Mouse (Mus musculus): ENCODE data around the gene Pimreg. TPM values are rescaled to one million over a fixed set of nuclear protein-coding genes. Genes with fewer than 3 reads are reported as not detected.

Gene Pimreg
- polyA plus RNA-seq, 1 experiment from 2014 or later, result 156 TPM

- Histone ChIP-seq H3K9ac (no peak overlapping the region), H3K27me3 (peaks cover 3% of the 10 kb centered on the region; the same call in 1 of the 2 replicates), H3K9me3 (no peaks in the 10 kb centered on the region), H3K4me2 (no peak overlapping the region), H3K4me1 (peaks cover 14% of the 10 kb centered on the region; the same call in 1 of the 2 replicates), H3K27ac (no peak overlapping the region), H3K4me3 (no peak overlapping the region), H3K36me3 (no peaks in the 10 kb centered on the region)
- WGBS, result 69% methylated on average over 4 of the region's 4 CpGs
- ATAC-seq (ENCODE audit: borderline replicate concordance, extremely low read depth, low FRiP score, low TSS enrichment), result no peak
These were observed 27.2 kb upstream of the Pimreg start for GRCm38 (mm10) chr11:72014674-72015073.

- Histone ChIP-seq H3K4me1 (peaks cover 1% of the 10 kb centered on the region; the same call in 1 of the 2 replicates), H3K9ac (no peak overlapping the region), H3K27me3 (no peaks in the 10 kb centered on the region; the same call in 1 of the 2 replicates), H3K36me3 (no peaks in the 10 kb centered on the region), H3K4me3 (no peak overlapping the region), H3K27ac (no peak overlapping the region), H3K9me3 (no peaks in the 10 kb centered on the region), H3K4me2 (no peak overlapping the region)
- WGBS, result 77% methylated on average over 13 of the region's 13 CpGs
- ATAC-seq (ENCODE audit: borderline replicate concordance, extremely low read depth, low FRiP score, low TSS enrichment), result no peak
These were observed 25.1 kb upstream of the Pimreg start for GRCm38 (mm10) chr11:72016518-72017252.

- Histone ChIP-seq H3K9me3 (no peaks in the 10 kb centered on the region), H3K4me2 (no peak overlapping the region), H3K36me3 (no peaks in the 10 kb centered on the region), H3K4me1 (no peaks in the 10 kb centered on the region), H3K27ac (no peak overlapping the region), H3K4me3 (no peak overlapping the region), H3K27me3 (no peaks in the 10 kb centered on the region; the same call in 1 of the 2 replicates), H3K9ac (no peak overlapping the region)
- 76% methylated on average over 9 of the region's 9 CpGs for WGBS
- ATAC-seq (ENCODE audit: borderline replicate concordance, extremely low read depth, low FRiP score, low TSS enrichment), result no peak
These were observed 24.6 kb upstream of the Pimreg start for GRCm38 (mm10) chr11:72017253-72017601.

GRCm38 (mm10) chr11:72021015-72021414, 20.8 kb upstream of the Pimreg start:
- H3K9ac ChIP-seq, result no peak overlapping the region
- no peaks in the 10 kb centered on the region for H3K36me3 ChIP-seq
- H3K9me3 ChIP-seq, result no peaks in the 10 kb centered on the region
- H3K4me2 ChIP-seq, result no peak overlapping the region
- no peak overlapping the region for H3K27ac ChIP-seq
- H3K27me3 ChIP-seq, result no peaks in the 10 kb centered on the region
- H3K4me3 ChIP-seq, result no peak overlapping the region
- no peak for ATAC-seq (ENCODE audit: borderline replicate concordance, extremely low read depth, low FRiP score, low TSS enrichment)
- H3K4me1 ChIP-seq, result no peaks in the 10 kb centered on the region
- WGBS, result 53% methylated on average over 4 of the region's 4 CpGs

DNA sequence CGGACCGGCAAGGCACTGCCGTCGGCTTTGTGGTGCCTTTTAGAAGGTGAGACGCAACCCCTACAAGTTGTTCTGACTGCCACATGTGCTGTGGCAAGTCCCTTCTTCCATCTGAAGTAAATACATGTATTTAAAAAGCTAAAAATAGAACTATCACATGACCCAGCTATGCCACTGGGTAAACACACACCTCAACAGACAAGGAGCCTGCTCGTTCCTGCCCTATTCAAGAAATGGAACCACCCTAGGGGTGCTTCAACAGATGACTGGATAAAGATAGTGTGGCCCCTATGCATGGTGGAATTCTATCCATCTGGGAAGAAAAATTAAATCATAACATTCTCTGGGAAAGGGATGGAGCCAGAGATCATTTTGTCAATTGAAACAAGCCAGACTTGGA, 19.0 kb upstream of the Pimreg start:
- Histone ChIP-seq H3K9ac (no peak overlapping the region), H3K27ac (no peak overlapping the region), H3K4me3 (no peak overlapping the region), H3K27me3 (0 out of 2 replicates have a peak, but pooled peaks cover 2% of the 10 kb centered on the region), H3K4me1 (no peaks in the 10 kb centered on the region), H3K9me3 (no peaks in the 10 kb centered on the region), H3K4me2 (no peak overlapping the region), H3K36me3 (no peaks in the 10 kb centered on the region)
- 63% methylated on average over 6 of the region's 6 CpGs for WGBS
- no peak for ATAC-seq (ENCODE audit: borderline replicate concordance, extremely low read depth, low FRiP score, low TSS enrichment)

- Histone ChIP-seq H3K9ac (no peak overlapping the region), H3K4me2 (no peak overlapping the region), H3K4me1 (no peaks in the 10 kb centered on the region), H3K36me3 (no peaks in the 10 kb centered on the region), H3K27me3 (0 out of 2 replicates have a peak, but pooled peaks cover 5% of the 10 kb centered on the region), H3K27ac (no peak overlapping the region), H3K9me3 (no peaks in the 10 kb centered on the region), H3K4me3 (no peak overlapping the region)
- 37% methylated on average over 10 of the region's 10 CpGs for WGBS
- no peak for ATAC-seq (ENCODE audit: borderline replicate concordance, extremely low read depth, low FRiP score, low TSS enrichment)
These were observed 18.3 kb upstream of the Pimreg start for GRCm38 (mm10) chr11:72023581-72023980.

DNA sequence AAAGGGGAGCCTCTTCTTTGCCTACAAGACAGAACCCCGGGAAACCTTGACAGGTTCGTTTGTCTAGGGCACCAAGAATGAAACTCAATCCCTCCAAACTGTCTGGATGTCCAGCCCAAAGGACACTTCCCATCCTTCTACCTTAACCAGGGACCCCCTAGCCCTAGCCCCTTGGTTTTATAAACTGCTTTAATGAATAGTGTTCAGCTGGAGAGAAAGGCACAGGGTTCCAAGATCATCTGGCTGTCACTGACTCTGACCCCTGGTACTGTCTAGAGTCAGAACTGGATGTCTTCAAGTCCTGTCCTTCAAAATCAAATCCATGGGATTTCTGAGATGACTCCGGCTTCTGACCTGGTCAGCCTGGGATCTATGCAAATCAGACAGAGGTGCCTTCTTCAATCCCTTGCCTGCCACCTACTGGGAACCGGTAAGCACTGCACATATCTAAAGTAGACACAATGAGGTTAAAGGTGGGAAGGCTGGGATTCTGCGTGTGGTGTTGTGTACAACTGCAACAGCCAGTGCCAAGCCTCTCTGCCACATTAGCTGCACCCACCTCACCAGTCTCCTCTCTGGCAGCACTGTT, 17.5 kb upstream of the Pimreg start:
- no peaks in the 10 kb centered on the region for H3K9me3 ChIP-seq
- H3K9ac ChIP-seq, result no peak overlapping the region
- peaks cover 5% of the 10 kb centered on the region; the same call in 1 of the 2 replicates for H3K27me3 ChIP-seq
- no peaks in the 10 kb centered on the region for H3K4me1 ChIP-seq
- ATAC-seq (ENCODE audit: borderline replicate concordance, extremely low read depth, low FRiP score, low TSS enrichment), result no peak
- H3K27ac ChIP-seq, result no peak overlapping the region
- H3K4me2 ChIP-seq, result no peak overlapping the region
- H3K4me3 ChIP-seq, result no peak overlapping the region
- 18% methylated on average over 5 of the region's 5 CpGs for WGBS
- H3K36me3 ChIP-seq, result no peaks in the 10 kb centered on the region

- Histone ChIP-seq H3K9ac (no peak overlapping the region), H3K27ac (no peak overlapping the region), H3K9me3 (no peaks in the 10 kb centered on the region), H3K4me2 (no peak overlapping the region), H3K4me1 (no peaks in the 10 kb centered on the region), H3K4me3 (no peak overlapping the region), H3K27me3 (peaks cover 5% of the 10 kb centered on the region; the same call in 1 of the 2 replicates), H3K36me3 (no peaks in the 10 kb centered on the region)
- WGBS, result 35% methylated on average over 5 of the region's 5 CpGs
- no peak for ATAC-seq (ENCODE audit: borderline replicate concordance, extremely low read depth, low FRiP score, low TSS enrichment)
These were observed 16.0 kb upstream of the Pimreg start for GRCm38 (mm10) chr11:72025843-72026242.

- Histone ChIP-seq H3K4me1 (no peaks in the 10 kb centered on the region), H3K36me3 (no peaks in the 10 kb centered on the region), H3K9ac (no peak overlapping the region), H3K4me2 (no peak overlapping the region), H3K9me3 (no peaks in the 10 kb centered on the region), H3K27me3 (peaks cover 5% of the 10 kb centered on the region; the same call in 1 of the 2 replicates), H3K27ac (no peak overlapping the region), H3K4me3 (no peak overlapping the region)
- 84% methylated on average over 9 of the region's 9 CpGs for WGBS
- no peak for ATAC-seq (ENCODE audit: borderline replicate concordance, extremely low read depth, low FRiP score, low TSS enrichment)
These were observed 15.3 kb upstream of the Pimreg start for GRCm38 (mm10) chr11:72026516-72026915.

DNA sequence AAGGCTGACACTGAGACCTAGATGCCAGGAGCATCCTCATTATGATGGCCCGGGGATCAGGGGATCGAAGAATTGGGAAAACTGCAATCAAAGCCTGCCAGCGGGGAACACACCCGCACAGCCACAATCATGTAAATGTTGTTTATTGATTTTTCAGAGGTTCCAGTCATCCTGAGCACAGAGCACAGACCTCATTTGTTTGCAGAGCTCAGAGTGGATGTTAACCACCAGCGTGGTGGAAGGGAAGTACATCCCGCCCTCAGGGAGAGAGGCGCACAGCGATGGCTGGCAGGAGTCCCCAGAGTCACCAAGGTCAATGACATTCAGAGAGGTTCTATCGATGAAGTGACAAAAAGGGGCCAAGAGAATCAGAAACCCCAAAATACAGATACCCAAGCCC, 14.0 kb upstream of the Pimreg start:
- ATAC-seq (ENCODE audit: borderline replicate concordance, extremely low read depth, low FRiP score, low TSS enrichment), result no peak
- no peaks in the 10 kb centered on the region for H3K4me1 ChIP-seq
- no peak overlapping the region for H3K27ac ChIP-seq
- 77% methylated on average over 9 of the region's 9 CpGs for WGBS
- H3K4me2 ChIP-seq, result no peak overlapping the region
- H3K36me3 ChIP-seq, result no peaks in the 10 kb centered on the region
- peaks cover 5% of the 10 kb centered on the region; the same call in 1 of the 2 replicates for H3K27me3 ChIP-seq
- no peak overlapping the region for H3K9ac ChIP-seq
- no peaks in the 10 kb centered on the region for H3K9me3 ChIP-seq
- H3K4me3 ChIP-seq, result no peak overlapping the region

DNA sequence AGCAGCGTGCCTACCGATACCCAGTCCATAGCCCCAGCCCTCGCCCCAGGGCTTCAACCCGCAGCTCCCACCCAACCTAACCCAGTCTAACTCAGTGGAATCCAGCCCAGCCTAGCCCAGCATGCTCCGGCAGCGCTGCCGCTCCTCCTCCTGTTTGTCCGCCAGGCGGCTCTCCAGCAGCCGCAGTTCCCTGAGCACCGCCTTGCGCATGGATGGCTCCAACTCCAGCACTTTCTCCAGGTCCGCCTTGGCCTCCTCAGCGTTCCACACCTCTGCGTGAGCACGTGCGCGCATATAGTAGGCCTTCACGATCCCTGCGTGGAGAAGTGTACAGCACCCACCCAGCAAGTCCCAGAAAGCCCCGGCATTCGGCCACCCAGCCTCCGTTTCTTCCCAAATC, 12.7 kb upstream of the Pimreg start:
- Histone ChIP-seq H3K27me3 (peaks cover 5% of the 10 kb centered on the region; the same call in 1 of the 2 replicates), H3K9me3 (no peaks in the 10 kb centered on the region), H3K4me3 (no peak overlapping the region), H3K4me2 (peak overlapping the region; percentile 21; the same call in 1 of the 2 replicates), H3K27ac (no peak overlapping the region), H3K36me3 (no peaks in the 10 kb centered on the region), H3K4me1 (no peaks in the 10 kb centered on the region), H3K9ac (no peak overlapping the region)
- WGBS, result 19% methylated on average over 23 of the region's 23 CpGs
- no peak for ATAC-seq (ENCODE audit: borderline replicate concordance, extremely low read depth, low FRiP score, low TSS enrichment)

GRCm38 (mm10) chr11:72031353-72031752, 10.5 kb upstream of the Pimreg start:
- no peak overlapping the region for H3K4me2 ChIP-seq
- 82% methylated on average over 7 of the region's 7 CpGs for WGBS
- no peaks in the 10 kb centered on the region for H3K9me3 ChIP-seq
- no peaks in the 10 kb centered on the region for H3K36me3 ChIP-seq
- no peak for ATAC-seq (ENCODE audit: borderline replicate concordance, extremely low read depth, low FRiP score, low TSS enrichment)
- no peaks in the 10 kb centered on the region for H3K4me1 ChIP-seq
- no peak overlapping the region for H3K9ac ChIP-seq
- peaks cover 5% of the 10 kb centered on the region; the same call in 1 of the 2 replicates for H3K27me3 ChIP-seq
- no peak overlapping the region for H3K27ac ChIP-seq
- no peak overlapping the region for H3K4me3 ChIP-seq
